Mouse (Mus musculus) thymus, adult 2 months (tissue): ENCODE measurements around the gene Zfp873.
"Not testable (repeated sequence)": the region's sequence is repeated elsewhere in the genome, so short reads cannot be mapped to it uniquely, and the experiment has no call there.

Experiments used
- CTCF ChIP-seq: fragments of 200-500 bp; IDR thresholded peaks from 2 replicates; pipeline ENCODE4 v1.5.1; 2012; ENCODE audit warnings: mild to moderate bottlenecking, control low read depth, low read length, moderate library complexity, borderline replicate concordance; ENCODE audit not compliant: control insufficient read depth, poor library complexity, insufficient read depth; ENCODE audit errors: extremely low read depth
- POLR2A ChIP-seq: fragments of 200-500 bp; IDR thresholded peaks from 2 replicates; pipeline ENCODE4 v1.6.1; 2012; ENCODE audit warnings: mild to moderate bottlenecking, low read length, control low read depth, moderate library complexity; ENCODE audit not compliant: control insufficient read depth, poor library complexity, insufficient read depth; ENCODE audit errors: extremely low read depth

- not testable (repeated sequence) for TF ChIP-seq POLR2A, CTCF
Observed at GRCm38 (mm10) chr10:82083622-82083971, 35.7 kb downstream of the Zfp873 start.
